Mouse (Mus musculus) megakaryocyte, embryonic 14.5 days (primary cell): ENCODE data around the gene Astl.

ENCODE experiments used
- FLI1 ChIP-seq: IDR thresholded peaks from 2 replicates; pipeline ENCODE4 v1.6.1; 2012; ENCODE audit warnings: low read length, inconsistent platforms, mixed read lengths
- GATA1 ChIP-seq: IDR thresholded peaks from 3 replicates; pipeline ENCODE4 v1.6.1; 2012; ENCODE audit warnings: mixed read lengths, low read length, inconsistent platforms, borderline replicate concordance

DNA sequence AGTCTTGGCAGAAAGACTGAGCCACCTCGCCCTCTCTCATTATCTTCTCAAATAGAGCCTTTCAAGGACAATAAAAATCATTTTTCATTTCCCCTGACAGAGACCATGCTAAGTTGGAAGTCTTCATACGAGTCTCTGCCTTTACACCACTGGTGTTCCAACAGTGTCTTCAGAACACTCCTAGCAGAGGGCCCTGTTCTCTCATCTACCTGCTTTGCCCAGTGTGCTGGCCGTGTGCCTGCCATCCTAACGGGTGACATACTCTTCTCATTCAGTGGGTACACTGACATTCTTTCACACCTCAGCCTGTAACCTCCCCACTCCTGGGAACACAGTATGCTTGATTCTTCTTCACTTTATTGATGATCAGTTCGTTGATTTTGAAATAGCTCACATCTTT lies 22.0 kb upstream of the Astl start:
- no peak for TF ChIP-seq GATA1
- no peak for TF ChIP-seq FLI1
